Mouse (Mus musculus): ENCODE measurements around the gene Adamts10.
A peak's percentile ranks its signal among the peaks of the same experiment; 100 is the strongest.

Adamts10 gene

DNA sequence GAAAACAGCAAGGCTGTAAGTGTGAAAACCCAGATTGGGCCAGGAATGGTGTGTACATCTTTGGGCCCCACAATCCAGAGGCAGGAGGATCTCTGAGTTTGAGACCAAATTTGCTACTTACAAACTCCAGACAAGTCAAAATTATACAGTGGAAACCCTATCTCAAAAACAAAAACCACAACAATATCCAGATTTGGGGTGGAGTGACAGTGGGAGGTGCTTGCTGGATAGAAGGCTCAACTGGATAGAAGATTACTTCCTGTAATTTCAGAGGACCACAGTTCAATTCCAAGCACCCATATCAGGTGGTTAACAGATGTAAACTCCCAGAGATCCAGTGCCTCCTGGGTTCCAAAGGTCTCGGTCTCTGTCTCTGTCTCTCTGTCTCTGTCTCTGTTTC, 30.5 kb downstream of the Adamts10 start:
- no peak for DNase-seq (ENCODE audit: low spot score in 2 of 2)

DNA sequence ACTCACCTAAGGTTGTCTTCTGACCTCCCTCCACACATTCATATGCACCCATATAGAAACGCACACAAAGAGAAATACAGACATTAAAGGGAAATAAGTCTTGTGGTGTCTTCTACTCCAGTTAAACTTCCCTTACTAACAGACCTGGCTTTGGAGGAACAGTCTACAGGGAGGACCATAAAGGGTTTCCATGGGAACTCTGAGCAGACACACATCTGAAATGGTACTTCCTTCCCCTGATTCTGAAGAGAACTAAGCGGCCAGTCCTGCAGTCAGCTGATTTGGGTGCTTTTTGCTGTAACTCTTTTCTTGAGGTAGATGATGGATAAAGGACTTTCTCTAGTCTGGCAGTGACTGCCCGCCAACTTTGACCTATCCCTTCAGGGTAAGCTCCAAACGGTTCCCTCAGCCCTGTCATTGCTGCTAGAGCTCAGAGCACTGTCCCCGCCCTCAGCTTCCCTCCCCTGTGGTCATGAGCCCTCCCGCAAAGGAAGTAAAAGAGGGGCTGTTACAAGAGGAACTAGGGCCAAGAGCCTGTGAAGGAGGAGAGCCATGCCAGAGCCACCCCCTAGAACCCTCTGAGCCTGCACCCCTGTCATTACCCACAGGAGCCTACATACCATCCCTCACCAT, 31.3 kb downstream of the Adamts10 start, which contains the start of gene Myo1f:
TSS of gene Myo1f (plus strand) at position 485 of the 633 bp plus-strand sequence.
- no peak for DNase-seq (ENCODE audit: low spot score in 2 of 2)

DNA sequence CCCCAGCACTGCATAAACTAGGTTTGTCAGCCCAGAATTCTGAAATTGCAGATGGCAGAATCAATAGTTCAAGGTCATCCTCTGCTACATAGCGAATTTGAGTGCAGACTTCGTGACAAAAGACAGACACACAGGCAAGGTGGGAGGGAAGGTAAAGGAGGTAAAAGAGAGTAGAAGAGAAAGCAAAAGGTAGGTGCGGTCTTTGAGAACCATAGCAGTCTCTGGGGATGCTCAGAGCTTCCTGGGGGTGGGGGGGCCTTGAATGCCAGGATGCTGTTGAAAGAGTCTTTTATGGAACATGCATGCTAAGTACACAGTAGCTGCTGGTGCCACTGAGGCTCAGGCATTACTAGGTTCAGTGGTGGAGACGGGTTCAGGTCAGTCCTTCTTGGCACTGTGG, 33.9 kb downstream of the Adamts10 start:
- DNase-seq (ENCODE audit: low spot score in 2 of 2): no peak

DNA sequence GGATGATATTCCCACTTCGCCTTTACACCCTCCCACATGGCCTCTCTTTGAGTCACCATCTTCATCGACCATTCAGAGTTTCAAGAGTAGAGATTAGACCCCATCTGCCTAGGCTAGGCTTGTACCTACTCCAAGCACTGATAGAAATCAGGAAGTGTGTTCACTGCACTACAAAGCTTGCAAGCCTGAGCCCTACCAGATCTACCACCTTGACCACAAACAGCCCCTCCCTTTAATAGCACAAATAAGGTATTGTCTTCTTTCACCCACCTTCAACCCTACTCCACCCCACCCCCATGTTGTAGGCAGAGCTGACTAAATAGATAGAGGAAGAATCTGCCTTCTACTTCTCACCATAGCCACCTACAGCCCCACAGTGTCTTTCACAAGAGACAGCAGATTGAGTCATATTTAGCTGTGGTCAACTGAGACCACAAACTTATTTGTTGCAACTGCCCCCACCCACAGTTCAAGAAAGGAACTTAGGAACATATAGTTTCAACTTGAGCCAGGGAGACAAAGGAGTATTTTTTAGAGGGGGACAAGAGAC, 39.6 kb downstream of the Adamts10 start:
- no peak for DNase-seq (ENCODE audit: low spot score in 2 of 2)

DNA sequence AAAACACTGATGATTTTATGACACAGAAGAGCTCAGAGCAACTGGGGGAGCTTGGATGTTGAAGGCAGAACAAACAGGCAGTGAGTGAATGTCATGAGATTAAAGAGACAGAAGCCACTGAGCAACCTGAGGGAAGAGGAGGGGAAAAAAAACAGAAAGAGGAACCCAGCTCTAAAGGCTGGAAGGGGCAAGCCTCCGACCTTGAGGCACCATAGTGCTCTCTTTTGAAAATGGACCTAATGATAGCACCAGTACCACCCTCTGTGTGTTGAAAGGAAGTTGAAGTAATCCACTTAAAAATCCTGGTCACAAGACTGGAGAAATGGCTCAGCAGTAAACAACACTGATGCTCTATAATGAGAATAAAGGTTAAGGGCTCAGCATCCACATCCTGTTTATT, 40.6 kb downstream of the Adamts10 start:
- DNase-seq (ENCODE audit: low spot score in 2 of 2): no peak

DNA sequence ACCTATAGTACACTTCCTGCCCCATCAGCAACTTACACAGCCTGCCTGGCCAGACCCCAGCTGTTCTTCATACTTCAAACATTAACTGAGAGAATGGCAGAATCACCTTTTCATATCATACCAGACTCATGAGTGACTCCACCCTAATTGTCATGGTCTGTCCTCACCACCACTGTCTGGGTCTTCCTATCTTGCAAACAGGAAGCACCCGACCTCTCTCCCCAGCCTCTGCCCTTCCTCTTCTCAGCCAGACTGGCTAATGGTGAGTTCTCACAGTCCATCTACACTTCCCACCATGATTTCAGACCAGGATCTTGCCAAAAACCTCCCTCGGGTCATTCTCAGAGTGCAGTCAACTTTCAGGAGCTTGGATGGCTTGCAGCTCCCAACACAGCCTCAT, 42.2 kb downstream of the Adamts10 start:
- no peak for DNase-seq (ENCODE audit: low spot score in 2 of 2)

DNA sequence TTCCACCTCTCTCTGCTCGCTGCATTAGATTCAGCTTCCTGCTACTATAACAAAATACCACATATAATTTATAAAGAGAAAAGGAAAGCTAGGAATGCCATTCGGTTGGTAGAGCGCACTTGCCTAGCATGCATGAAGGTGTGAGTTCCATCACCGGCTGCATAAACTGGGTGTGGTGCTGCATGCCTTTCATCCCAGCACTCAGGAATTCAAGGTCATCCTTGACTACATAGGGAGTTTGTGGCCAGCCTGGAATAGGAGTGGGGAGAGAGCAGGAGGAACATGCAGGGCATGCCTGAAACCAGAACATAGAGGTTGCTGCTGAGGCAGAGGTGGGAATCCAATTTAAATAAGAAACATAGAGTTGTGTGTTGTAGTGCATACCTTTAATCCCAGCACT, 60.1 kb downstream of the Adamts10 start:
- no peak for DNase-seq (ENCODE audit: low spot score in 2 of 2)

DNA sequence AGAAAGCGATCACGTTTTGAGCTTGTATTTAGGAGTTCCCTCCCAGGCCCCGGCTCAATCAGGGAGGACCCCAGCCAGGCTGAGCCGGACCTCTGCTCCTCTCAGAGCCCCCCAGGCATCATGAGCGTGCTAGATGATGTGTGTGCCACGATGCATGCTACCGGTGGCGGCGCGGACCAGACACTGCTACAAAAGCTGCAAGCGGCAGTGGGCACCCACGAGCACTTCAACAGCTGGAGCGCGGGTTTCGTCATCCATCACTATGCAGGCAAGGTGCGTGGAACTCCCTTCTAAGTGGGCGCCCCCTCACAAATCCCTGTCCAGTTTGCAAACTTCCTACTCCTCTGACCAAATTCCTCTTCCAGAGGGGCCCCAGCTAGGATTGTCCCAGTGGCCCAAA, 62.0 kb downstream of the Adamts10 start:
- no peak for DNase-seq (ENCODE audit: low spot score in 2 of 2)

DNA sequence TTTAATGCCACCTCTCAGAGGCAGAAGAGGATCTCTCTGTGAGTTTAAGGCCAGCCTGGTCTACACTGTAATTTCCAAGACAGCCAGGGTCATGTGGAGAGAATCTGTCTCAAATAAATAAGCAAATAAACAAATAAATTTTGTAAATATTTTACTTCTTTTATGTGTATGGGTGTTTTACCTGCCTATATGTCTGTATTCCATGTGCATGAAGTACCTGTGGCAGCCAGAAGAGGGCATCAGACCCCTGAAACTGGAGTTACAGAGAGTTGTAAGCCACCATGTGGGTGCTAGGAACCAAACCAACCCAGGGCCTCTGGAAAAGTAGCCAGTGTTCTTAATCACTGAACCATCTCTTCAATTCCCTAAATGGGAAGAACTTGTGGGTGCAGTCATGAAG, 73.3 kb downstream of the Adamts10 start:
- no peak for DNase-seq (ENCODE audit: low spot score in 2 of 2)

DNA sequence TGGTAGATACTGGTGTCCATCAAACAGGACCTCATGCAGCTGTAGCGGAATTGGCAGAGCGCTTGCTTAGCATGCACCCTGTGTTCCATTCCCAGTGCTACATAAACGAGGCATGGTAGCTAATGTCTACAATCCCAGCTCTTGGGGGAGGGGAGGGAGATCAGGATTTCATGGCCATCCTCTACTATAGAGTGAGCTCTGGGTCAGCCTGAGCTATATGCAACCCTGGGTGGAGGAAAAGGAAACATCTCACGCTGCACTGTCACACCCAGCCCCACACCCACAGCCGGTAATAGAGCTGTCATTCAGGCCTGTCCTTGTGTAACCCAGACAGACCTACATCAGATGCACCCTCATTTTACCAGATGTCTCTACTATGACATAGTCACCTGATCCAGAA, 74.5 kb downstream of the Adamts10 start:
- DNase-seq (ENCODE audit: low spot score in 2 of 2): peak in 1 of 2 experiments; percentile 50

DNA sequence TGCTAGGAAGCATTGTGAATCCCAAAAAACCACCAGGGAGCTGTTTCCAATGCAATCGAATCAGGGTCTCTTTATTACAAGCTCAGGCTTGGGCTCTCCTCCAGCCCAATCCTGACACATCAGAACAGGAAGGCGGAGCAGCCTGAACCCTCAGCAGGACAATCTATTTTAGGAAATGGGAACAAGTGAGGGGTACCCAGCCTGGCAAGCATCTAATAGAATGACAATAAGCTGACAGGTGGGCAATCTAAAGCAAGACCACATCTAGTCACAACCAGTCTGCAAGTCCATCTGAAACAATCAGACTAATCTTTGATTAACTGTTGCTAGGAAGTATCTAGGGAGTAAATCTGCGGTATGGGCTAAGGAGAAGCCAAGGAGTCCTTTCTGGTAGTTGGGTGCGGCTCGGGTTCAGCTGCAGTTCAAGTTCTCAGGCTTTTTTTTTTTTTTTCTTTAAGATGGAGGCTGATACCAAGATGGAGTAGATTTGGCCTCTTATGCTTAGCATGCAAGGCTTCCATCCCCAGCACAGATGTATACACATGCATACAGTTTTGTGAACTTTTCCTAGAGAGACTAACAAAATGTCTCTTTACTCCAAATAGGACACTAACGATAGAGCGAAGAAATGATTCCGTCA, 76.0 kb downstream of the Adamts10 start:
- DNase-seq (ENCODE audit: low spot score in 2 of 2): peak in 1 of 2 experiments; percentile 20

DNA sequence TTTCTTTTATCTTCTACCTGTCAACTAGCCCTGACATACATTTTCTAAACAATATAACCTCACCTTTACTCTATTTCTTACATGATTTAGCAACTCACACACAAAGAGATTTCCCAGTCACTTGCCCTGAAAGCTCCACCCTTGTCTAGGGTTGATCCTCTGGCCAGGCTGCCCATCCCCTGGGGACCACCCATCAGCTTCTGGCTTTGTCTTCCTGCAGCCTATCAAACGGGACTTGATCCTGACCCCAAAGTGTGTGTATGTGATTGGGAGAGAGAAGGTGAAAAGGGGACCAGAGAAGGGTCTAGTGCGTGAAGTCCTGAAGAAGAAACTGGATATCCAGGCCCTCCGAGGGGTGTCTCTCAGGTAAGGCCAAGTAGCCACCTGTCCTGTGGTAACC, 76.8 kb downstream of the Adamts10 start:
- peak in 1 of 2 experiments; percentile 46 for DNase-seq (ENCODE audit: low spot score in 2 of 2)

DNA sequence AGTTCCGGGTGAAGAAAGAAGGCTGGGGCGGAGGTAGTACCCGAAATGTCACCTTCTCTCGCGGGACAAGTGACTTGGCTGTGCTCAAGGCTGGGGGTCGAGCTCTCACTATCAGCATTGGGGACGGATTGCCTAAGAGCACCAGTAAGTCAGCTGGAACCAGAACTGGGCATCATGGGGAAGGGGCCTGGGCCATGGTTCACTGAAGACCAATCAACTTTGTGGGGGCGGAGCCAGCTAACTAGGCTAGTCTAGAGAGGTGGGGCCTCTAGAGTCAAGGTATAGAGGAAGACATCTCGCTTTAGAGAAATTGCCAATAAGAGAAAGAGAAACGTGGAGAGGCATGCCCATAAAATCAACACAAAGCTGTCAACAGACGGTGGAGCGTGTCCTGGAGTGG, 77.9 kb downstream of the Adamts10 start:
- no peak for DNase-seq (ENCODE audit: low spot score in 2 of 2)
